In genomic region chr17:34120180-34120723, GRCm38 (mm10) we compare ENCODE assay signal across 8 mouse cellular contexts. TPM values are rescaled to one million over a fixed set of nuclear protein-coding genes. Genes with fewer than 3 reads are reported as not detected.
DNase-seq lines count a peak whose midpoint lies in the region; ATAC-seq and TF ChIP-seq lines count a peak whose summit lies in the region.

No protein-coding gene starts in this region.

- TF ChIP-seq CTCF in bone marrow macrophage, adult 2 months (IDR thresholded peaks at IDR 0.05; ENCODE audit: low read depth, low read length): no peak
- no peak for TF ChIP-seq CTCF in liver, postnatal 0 days (IDR thresholded peaks at IDR 0.05; ENCODE audit: low read depth)

- H3K36me3 ChIP-seq in forebrain, embryonic 11.5 days (ENCODE audit: control insufficient read depth, insufficient read depth, low read length): peaks cover 14% of the 10 kb centered on the region
- peaks cover 21% of the 10 kb centered on the region for H3K36me3 ChIP-seq in heart, embryonic 15.5 days
- H3K36me3 ChIP-seq in liver, postnatal 0 days (replicated peaks; ENCODE audit: insufficient read depth, low read length): peaks cover 22% of the 10 kb centered on the region
- peaks cover 18% of the 10 kb centered on the region for H3K36me3 ChIP-seq in neural tube, embryonic 15.5 days

- H3K27ac ChIP-seq in bone marrow macrophage, adult 2 months (ENCODE audit: insufficient read depth, low read depth, low read length): peak overlapping the region; percentile 100
- peak overlapping the region; percentile 100 for H3K27ac ChIP-seq in forebrain, embryonic 11.5 days (ENCODE audit: low read depth, low read length)
- H3K27ac ChIP-seq in heart, embryonic 15.5 days: peak overlapping the region; percentile 100
- H3K27ac ChIP-seq in liver, postnatal 0 days (ENCODE audit: low read depth): peak overlapping the region; percentile 100
- peak overlapping the region; percentile 100 for H3K27ac ChIP-seq in neural tube, embryonic 15.5 days (replicated peaks)

- DNase-seq in A20 (ENCODE audit: low read depth, low spot score): peak; percentile 95
- peak; percentile 94 for DNase-seq in forebrain, embryonic 11.5 days (ENCODE audit: low spot score)
- peak; percentile 92 to 95 for DNase-seq in kidney, postnatal 36 days
- peak; percentile 89 for DNase-seq in liver, postnatal 0 days
- DNase-seq in testis, postnatal 10 days (ENCODE audit: low spot score): peak; percentile 94

- H3K4me1 ChIP-seq in bone marrow macrophage, adult 2 months (ENCODE audit: control insufficient read depth, insufficient read depth, low read length): peaks cover 6% of the 10 kb centered on the region
- H3K4me1 ChIP-seq in forebrain, embryonic 11.5 days (replicated peaks; ENCODE audit: control insufficient read depth, insufficient read depth, low read length): peaks cover 16% of the 10 kb centered on the region; the same call in 1 of the 2 replicates
- H3K4me1 ChIP-seq in heart, embryonic 15.5 days (replicated peaks): peaks cover 36% of the 10 kb centered on the region
- H3K4me1 ChIP-seq in liver, postnatal 0 days (ENCODE audit: insufficient read depth): peaks cover 25% of the 10 kb centered on the region
- H3K4me1 ChIP-seq in neural tube, embryonic 15.5 days: peaks cover 41% of the 10 kb centered on the region

- H3K9me3 ChIP-seq in forebrain, embryonic 11.5 days (ENCODE audit: control insufficient read depth, low read length): no peaks in the 10 kb centered on the region
- H3K9me3 ChIP-seq in heart, embryonic 15.5 days (replicated peaks): no peaks in the 10 kb centered on the region
- no peaks in the 10 kb centered on the region for H3K9me3 ChIP-seq in liver, postnatal 0 days (ENCODE audit: low read length)
- no peaks in the 10 kb centered on the region for H3K9me3 ChIP-seq in neural tube, embryonic 15.5 days (replicated peaks)

- TF ChIP-seq POLR2A in bone marrow macrophage, adult 2 months (IDR thresholded peaks at IDR 0.05; ENCODE audit: borderline replicate concordance, low read depth, low read length): peak; percentile 16; the same call in 1 of the 2 replicates

- peak overlapping the region; percentile 100 for H3K9ac ChIP-seq in forebrain, embryonic 11.5 days (ENCODE audit: low read length)
- H3K9ac ChIP-seq in heart, embryonic 15.5 days: peak overlapping the region; percentile 96
- peak overlapping the region; percentile 93 for H3K9ac ChIP-seq in liver, postnatal 0 days (replicated peaks)
- H3K9ac ChIP-seq in neural tube, embryonic 15.5 days (replicated peaks): peak overlapping the region; percentile 82

- no peaks in the 10 kb centered on the region for H3K27me3 ChIP-seq in forebrain, embryonic 11.5 days (ENCODE audit: control insufficient read depth, insufficient read depth, low read length)
- H3K27me3 ChIP-seq in heart, embryonic 15.5 days: no peaks in the 10 kb centered on the region
- no peaks in the 10 kb centered on the region for H3K27me3 ChIP-seq in liver, postnatal 0 days (ENCODE audit: insufficient read depth, low read length)
- no peaks in the 10 kb centered on the region for H3K27me3 ChIP-seq in neural tube, embryonic 15.5 days (replicated peaks)

- H3K4me3 ChIP-seq in bone marrow macrophage, adult 2 months (ENCODE audit: insufficient read depth, low read length): peak overlapping the region; percentile 87
- peak overlapping the region; percentile 100 for H3K4me3 ChIP-seq in forebrain, embryonic 11.5 days (ENCODE audit: low read depth, low read length)
- H3K4me3 ChIP-seq in heart, embryonic 15.5 days: peak overlapping the region; percentile 82
- peak overlapping the region; percentile 97 for H3K4me3 ChIP-seq in liver, postnatal 0 days (ENCODE audit: low read depth, low read length)
- peak overlapping the region; percentile 82 for H3K4me3 ChIP-seq in neural tube, embryonic 15.5 days (replicated peaks)

- TF ChIP-seq EP300 in liver, postnatal 0 days (IDR thresholded peaks at IDR 0.05; ENCODE audit: low read depth): no peak

- under 1% methylated on average over 41 of the region's 42 CpGs for WGBS in forebrain, embryonic 11.5 days
- 0% methylated on average over 38 of the region's 42 CpGs for WGBS in heart, embryonic 15.5 days
- WGBS in liver, postnatal 0 days (ENCODE audit: insufficient replicate concordance): under 1% methylated on average over 25 of the region's 42 CpGs
- 1% methylated on average over 33 of the region's 42 CpGs for WGBS in neural tube, embryonic 15.5 days

- ATAC-seq in forebrain, embryonic 11.5 days (replicated peaks; ENCODE audit: low FRiP score): peak; percentile 19; the same call in 1 of the 2 replicates
- ATAC-seq in heart, embryonic 15.5 days (replicated peaks; ENCODE audit: insufficient number of reproducible peaks, insufficient read depth, low FRiP score, low read depth): peak; percentile 18
- peak; percentile 18 for ATAC-seq in liver, postnatal 0 days
- peak; percentile 13 for ATAC-seq in neural tube, embryonic 15.5 days (ENCODE audit: low FRiP score)

- peak overlapping the region; percentile 95 for H3K4me2 ChIP-seq in forebrain, embryonic 11.5 days (ENCODE audit: low read depth, low read length, severe bottlenecking)
- H3K4me2 ChIP-seq in heart, embryonic 15.5 days: peak overlapping the region; percentile 84
- H3K4me2 ChIP-seq in liver, postnatal 0 days (ENCODE audit: low read depth, low read length): peak overlapping the region; percentile 98
- H3K4me2 ChIP-seq in neural tube, embryonic 15.5 days: peak overlapping the region; percentile 89

RNA-seq across cellular contexts. Expression of gene H2-DMa, which starts 0.9 kb away (rescaled TPM):
- 206 and 214 TPM in 2 replicates for polyA plus RNA-seq in bone marrow macrophage, adult 2 months (2012; ENCODE audit: insufficient read depth, insufficient read length, missing spikeins)
- 7.2 and 8.2 TPM in 2 replicates for polyA plus RNA-seq in forebrain, embryonic 11.5 days (2014; fragmentation: Nextera tagmentation; extraction: Ambion mirVana)
- polyA plus RNA-seq in heart, embryonic 15.5 days (2015; fragmentation: Nextera tagmentation; extraction: Ambion mirVana): 6.0 and 13.6 TPM in 2 replicates
- 9.7 and 11.9 TPM in 2 replicates for polyA plus RNA-seq in liver, postnatal 0 days (2015; fragmentation: Nextera tagmentation; extraction: Ambion mirVana)
- 19.8 and 31.3 TPM in 2 replicates for polyA plus RNA-seq in neural tube, embryonic 15.5 days (2015; fragmentation: Nextera tagmentation; extraction: Ambion mirVana)

RNA-seq across cellular contexts. Expression of gene Brd2, which starts 2.2 kb away (rescaled TPM):
- polyA plus RNA-seq in bone marrow macrophage, adult 2 months (2012; ENCODE audit: insufficient read depth, insufficient read length, missing spikeins): 156 and 185 TPM in 2 replicates
- 152 and 163 TPM in 2 replicates for polyA plus RNA-seq in forebrain, embryonic 11.5 days (2014; fragmentation: Nextera tagmentation; extraction: Ambion mirVana)
- 59.0 and 77.7 TPM in 2 replicates for polyA plus RNA-seq in heart, embryonic 15.5 days (2015; fragmentation: Nextera tagmentation; extraction: Ambion mirVana)
- polyA plus RNA-seq in liver, postnatal 0 days (2015; fragmentation: Nextera tagmentation; extraction: Ambion mirVana): 29.2 and 32.5 TPM in 2 replicates
- 115 and 122 TPM in 2 replicates for polyA plus RNA-seq in neural tube, embryonic 15.5 days (2015; fragmentation: Nextera tagmentation; extraction: Ambion mirVana)

RNA-seq across cellular contexts. Expression of gene H2-DMb2, which starts 22.9 kb away (rescaled TPM):
- polyA plus RNA-seq in bone marrow macrophage, adult 2 months (2012; ENCODE audit: insufficient read depth, insufficient read length, missing spikeins): 3.0 and 4.9 TPM in 2 replicates
- 0.15 TPM in 1 of 2 replicates, not detected in the other for polyA plus RNA-seq in forebrain, embryonic 11.5 days (2014; fragmentation: Nextera tagmentation; extraction: Ambion mirVana)
- polyA plus RNA-seq in heart, embryonic 15.5 days (2015; fragmentation: Nextera tagmentation; extraction: Ambion mirVana): 0.69 and 2.5 TPM in 2 replicates
- polyA plus RNA-seq in liver, postnatal 0 days (2015; fragmentation: Nextera tagmentation; extraction: Ambion mirVana): 1.9 and 2.1 TPM in 2 replicates
- polyA plus RNA-seq in neural tube, embryonic 15.5 days (2015; fragmentation: Nextera tagmentation; extraction: Ambion mirVana): 0.17 and 5.5 TPM in 2 replicates

RNA-seq across cellular contexts. Expression of gene H2-Oa, which starts 28.1 kb away (rescaled TPM):
- 0.88 TPM in 1 of 2 replicates, not detected in the other for polyA plus RNA-seq in bone marrow macrophage, adult 2 months (2012; ENCODE audit: insufficient read depth, insufficient read length, missing spikeins)
- 0.17 and 0.25 TPM in 2 replicates for polyA plus RNA-seq in forebrain, embryonic 11.5 days (2014; fragmentation: Nextera tagmentation; extraction: Ambion mirVana)
- polyA plus RNA-seq in heart, embryonic 15.5 days (2015; fragmentation: Nextera tagmentation; extraction: Ambion mirVana): 0.29 and 0.94 TPM in 2 replicates
- polyA plus RNA-seq in liver, postnatal 0 days (2015; fragmentation: Nextera tagmentation; extraction: Ambion mirVana): 0.72 and 0.85 TPM in 2 replicates
- polyA plus RNA-seq in neural tube, embryonic 15.5 days (2015; fragmentation: Nextera tagmentation; extraction: Ambion mirVana): 0.19 and 2.5 TPM in 2 replicates

RNA-seq across cellular contexts. Expression of gene H2-DMb1, which starts 32.6 kb away (rescaled TPM):
- polyA plus RNA-seq in bone marrow macrophage, adult 2 months (2012; ENCODE audit: insufficient read depth, insufficient read length, missing spikeins): 232 and 258 TPM in 2 replicates
- polyA plus RNA-seq in forebrain, embryonic 11.5 days (2014; fragmentation: Nextera tagmentation; extraction: Ambion mirVana): 0.15 and 0.87 TPM in 2 replicates
- 0.34 and 3.2 TPM in 2 replicates for polyA plus RNA-seq in heart, embryonic 15.5 days (2015; fragmentation: Nextera tagmentation; extraction: Ambion mirVana)
- polyA plus RNA-seq in liver, postnatal 0 days (2015; fragmentation: Nextera tagmentation; extraction: Ambion mirVana): 3.9 and 4.0 TPM in 2 replicates
- polyA plus RNA-seq in neural tube, embryonic 15.5 days (2015; fragmentation: Nextera tagmentation; extraction: Ambion mirVana): 0.29 and 4.2 TPM in 2 replicates

Comparison
In these comparisons a context has a peak if more than half of its experiments do, and no peak if none do; other contexts are left out.
1. Peak in every context shown above with its lines: DNase-seq, ATAC-seq, H3K4me3 ChIP-seq and H3K27ac ChIP-seq.